In genomic region chr7:19360944-19361343, GRCm38 (mm10) we compare ENCODE assay signal across 8 mouse cellular contexts. TPM values are rescaled to one million over a fixed set of nuclear protein-coding genes. Genes with fewer than 3 reads are reported as not detected.
DNase-seq lines count a peak whose midpoint lies in the region; ATAC-seq and TF ChIP-seq lines count a peak whose summit lies in the region.

No protein-coding gene starts in this region.

- H3K9me3 ChIP-seq in forebrain, postnatal 0 days (ENCODE audit: low read length), result no peaks in the 10 kb centered on the region
- H3K9me3 ChIP-seq in lung, embryonic 14.5 days (ENCODE audit: low read depth, low read length), result no peaks in the 10 kb centered on the region

- no peaks in the 10 kb centered on the region for H3K27me3 ChIP-seq in cerebellum, adult 2 months (ENCODE audit: control insufficient read depth, insufficient read depth, low read length)
- H3K27me3 ChIP-seq in forebrain, postnatal 0 days (ENCODE audit: insufficient read depth, low read length), result no peaks in the 10 kb centered on the region
- H3K27me3 ChIP-seq in lung, embryonic 14.5 days (ENCODE audit: insufficient read depth, low read length), result no peaks in the 10 kb centered on the region

- H3K4me2 ChIP-seq in forebrain, postnatal 0 days (ENCODE audit: low read depth), result peak overlapping the region; percentile 95
- H3K4me2 ChIP-seq in lung, embryonic 14.5 days, result peak overlapping the region; percentile 94

- WGBS in cerebellum, adult 2 months, result under 1% methylated on average over 27 of the region's 27 CpGs
- WGBS in forebrain, postnatal 0 days, result 1% methylated on average over 27 of the region's 27 CpGs
- under 1% methylated on average over 27 of the region's 27 CpGs for WGBS in lung, embryonic 14.5 days

- H3K4me3 ChIP-seq in cerebellum, adult 2 months (replicated peaks; ENCODE audit: insufficient read depth, low read depth, low read length), result peak overlapping the region; percentile 96
- peak overlapping the region; percentile 65 for H3K4me3 ChIP-seq in forebrain, postnatal 0 days (ENCODE audit: low read depth, low read length)
- peak overlapping the region; percentile 64 for H3K4me3 ChIP-seq in lung, embryonic 14.5 days (ENCODE audit: low read depth, low read length)

- H3K9ac ChIP-seq in forebrain, postnatal 0 days, result peak overlapping the region; percentile 26
- H3K9ac ChIP-seq in lung, embryonic 14.5 days, result peak overlapping the region; percentile 61

- TF ChIP-seq CTCF in cerebellum, adult 2 months (IDR thresholded peaks at IDR 0.05; ENCODE audit: borderline replicate concordance, insufficient read depth, low read depth, low read length), result no peak
- TF ChIP-seq CTCF in forebrain, postnatal 0 days (IDR thresholded peaks at IDR 0.05; ENCODE audit: low read depth), result no peak
- no peak for TF ChIP-seq CTCF in lung, embryonic 14.5 days (IDR thresholded peaks at IDR 0.05; ENCODE audit: low read depth)

- 0 out of 2 replicates have a peak, but pooled peaks cover 5% of the 10 kb centered on the region for H3K4me1 ChIP-seq in cerebellum, adult 2 months (ENCODE audit: control insufficient read depth, insufficient read depth, low read length)
- no peaks in the 10 kb centered on the region; the same call in 1 of the 2 replicates for H3K4me1 ChIP-seq in forebrain, postnatal 0 days (ENCODE audit: insufficient read depth)
- H3K4me1 ChIP-seq in lung, embryonic 14.5 days (ENCODE audit: insufficient read depth), result peaks cover 8% of the 10 kb centered on the region; the same call in 1 of the 2 replicates

- peaks cover 9% of the 10 kb centered on the region; the same call in 1 of the 2 replicates for H3K36me3 ChIP-seq in forebrain, postnatal 0 days (ENCODE audit: insufficient read depth)
- H3K36me3 ChIP-seq in lung, embryonic 14.5 days (ENCODE audit: insufficient read depth), result peaks cover 20% of the 10 kb centered on the region

- peak; percentile 33; the same call in 1 of the 2 replicates for TF ChIP-seq POLR2A in cerebellum, adult 2 months (IDR thresholded peaks at IDR 0.05; ENCODE audit: borderline replicate concordance, insufficient read depth, low read length)

- peak; percentile 70 for ATAC-seq in forebrain, postnatal 0 days
- ATAC-seq in lung, embryonic 14.5 days (ENCODE audit: insufficient read depth), result peak; percentile 76
- peak; percentile 40 for ATAC-seq in neutrophil, adult 5-6 weeks (ENCODE audit: extremely low read depth, insufficient number of reproducible peaks, low FRiP score, poor library complexity, severe bottlenecking)

- H3K27ac ChIP-seq in cerebellum, adult 2 months (ENCODE audit: insufficient read depth, low read length), result peak overlapping the region; percentile 32; the same call in 1 of the 2 replicates
- peak overlapping the region; percentile 42; the same call in 1 of the 2 replicates for H3K27ac ChIP-seq in forebrain, postnatal 0 days (ENCODE audit: low read depth, low read length)
- peak overlapping the region; percentile 61; the same call in 1 of the 2 replicates for H3K27ac ChIP-seq in lung, embryonic 14.5 days (ENCODE audit: low read depth)

- peak; percentile 86 for DNase-seq in MEL-GATA-1-ER (ENCODE audit: extremely low read depth, low read depth)
- peak; percentile 91 to 95 for DNase-seq in cerebellum, adult 2 months
- peak; percentile 88 for DNase-seq in forebrain, postnatal 0 days
- peak; percentile 93 for DNase-seq in heart, postnatal 4 days
- peak; percentile 85 to 89 for DNase-seq in layer of hippocampus, adult 8-10 months (ENCODE audit: low spot score in 2 of 2)
- DNase-seq in lung, embryonic 14.5 days, result peak; percentile 95
- DNase-seq in thymus, postnatal 0 days (ENCODE audit: low spot score), result peak; percentile 66

RNA-seq across cellular contexts. Expression of gene Ppp1r13l, which starts 1.4 kb away (rescaled TPM):
- polyA plus RNA-seq in cerebellum, adult 2 months (2012; rRNA removed), result 4.1 and 4.8 TPM in 2 replicates
- 0.76 and 1.2 TPM in 2 replicates for total RNA-seq in forebrain, postnatal 0 days (2014; rRNA removed)
- polyA plus RNA-seq in forebrain, postnatal 0 days (2015; fragmentation: Nextera tagmentation; extraction: Ambion mirVana), result 2.0 and 2.1 TPM in 2 replicates
- total RNA-seq in heart, postnatal 4 days (2021), result 10 to 100 TPM; 39.0 to 47.2 TPM
- 1 to 10 TPM; 5.7 to 9.2 (median 8.1) TPM for total RNA-seq in layer of hippocampus, adult 8-10 months (2022)
- polyA plus RNA-seq in lung, embryonic 14.5 days (2014; fragmentation: Nextera tagmentation; extraction: Ambion mirVana), result 5.4 and 7.9 TPM in 2 replicates
- 0.12 and 0.37 TPM in 2 replicates for total RNA-seq in neutrophil, adult 5-6 weeks (2017)
- 2.2 and 2.4 TPM in 2 replicates for polyA plus RNA-seq in thymus, postnatal 0 days (2015; fragmentation: Nextera tagmentation; extraction: Ambion mirVana)

RNA-seq across cellular contexts. Expression of gene Cd3eap, which starts 1.7 kb away (rescaled TPM):
- 12.6 and 12.7 TPM in 2 replicates for polyA plus RNA-seq in cerebellum, adult 2 months (2012; rRNA removed)
- total RNA-seq in forebrain, postnatal 0 days (2014; rRNA removed), result 12.1 and 15.5 TPM in 2 replicates
- 19.4 and 21.6 TPM in 2 replicates for polyA plus RNA-seq in forebrain, postnatal 0 days (2015; fragmentation: Nextera tagmentation; extraction: Ambion mirVana)
- total RNA-seq in heart, postnatal 4 days (2021), result 1 to 10 TPM; 9.0 to 9.5 TPM
- 10 to 100 TPM; 18.3 to 20.2 (median 19.0) TPM for total RNA-seq in layer of hippocampus, adult 8-10 months (2022)
- 21.3 and 24.2 TPM in 2 replicates for polyA plus RNA-seq in lung, embryonic 14.5 days (2014; fragmentation: Nextera tagmentation; extraction: Ambion mirVana)
- 7.1 and 7.3 TPM in 2 replicates for total RNA-seq in neutrophil, adult 5-6 weeks (2017)
- 15.8 and 18.7 TPM in 2 replicates for polyA plus RNA-seq in thymus, postnatal 0 days (2015; fragmentation: Nextera tagmentation; extraction: Ambion mirVana)

RNA-seq across cellular contexts. Expression of gene Ercc1, which starts 16.4 kb away (rescaled TPM):
- polyA plus RNA-seq in cerebellum, adult 2 months (2012; rRNA removed), result 52.2 and 53.9 TPM in 2 replicates
- 56.6 and 73.6 TPM in 2 replicates for total RNA-seq in forebrain, postnatal 0 days (2014; rRNA removed)
- polyA plus RNA-seq in forebrain, postnatal 0 days (2015; fragmentation: Nextera tagmentation; extraction: Ambion mirVana), result 80.5 and 81.0 TPM in 2 replicates
- total RNA-seq in heart, postnatal 4 days (2021), result 10 to 100 TPM; 42.4 to 43.5 TPM
- 10 to 100 TPM; 41.9 to 47.8 (median 43.2) TPM for total RNA-seq in layer of hippocampus, adult 8-10 months (2022)
- 88.6 and 90.5 TPM in 2 replicates for polyA plus RNA-seq in lung, embryonic 14.5 days (2014; fragmentation: Nextera tagmentation; extraction: Ambion mirVana)
- 19.6 and 28.2 TPM in 2 replicates for total RNA-seq in neutrophil, adult 5-6 weeks (2017)
- 59.6 and 67.1 TPM in 2 replicates for polyA plus RNA-seq in thymus, postnatal 0 days (2015; fragmentation: Nextera tagmentation; extraction: Ambion mirVana)

RNA-seq across cellular contexts. Expression of gene Ercc2, which starts 20.9 kb away (rescaled TPM):
- 45.0 and 46.3 TPM in 2 replicates for polyA plus RNA-seq in cerebellum, adult 2 months (2012; rRNA removed)
- 47.7 and 58.2 TPM in 2 replicates for total RNA-seq in forebrain, postnatal 0 days (2014; rRNA removed)
- 17.9 and 21.8 TPM in 2 replicates for polyA plus RNA-seq in forebrain, postnatal 0 days (2015; fragmentation: Nextera tagmentation; extraction: Ambion mirVana)
- total RNA-seq in heart, postnatal 4 days (2021), result 10 to 100 TPM; 13.8 to 18.6 TPM
- 10 to 100 TPM; 36.0 to 41.5 (median 37.7) TPM for total RNA-seq in layer of hippocampus, adult 8-10 months (2022)
- 11.4 and 12.1 TPM in 2 replicates for polyA plus RNA-seq in lung, embryonic 14.5 days (2014; fragmentation: Nextera tagmentation; extraction: Ambion mirVana)
- 27.4 and 30.1 TPM in 2 replicates for total RNA-seq in neutrophil, adult 5-6 weeks (2017)
- polyA plus RNA-seq in thymus, postnatal 0 days (2015; fragmentation: Nextera tagmentation; extraction: Ambion mirVana), result 14.3 and 15.1 TPM in 2 replicates

RNA-seq across cellular contexts. Expression of gene Klc3, which starts 43.0 kb away (rescaled TPM):
- polyA plus RNA-seq in cerebellum, adult 2 months (2012; rRNA removed), result 1.7 and 2.1 TPM in 2 replicates
- 2.2 and 3.0 TPM in 2 replicates for total RNA-seq in forebrain, postnatal 0 days (2014; rRNA removed)
- polyA plus RNA-seq in forebrain, postnatal 0 days (2015; fragmentation: Nextera tagmentation; extraction: Ambion mirVana), result 2.1 and 2.9 TPM in 2 replicates
- under 1 TPM; 0.33 to 0.36 TPM for total RNA-seq in heart, postnatal 4 days (2021)
- total RNA-seq in layer of hippocampus, adult 8-10 months (2022), result 1 to 10 TPM; 3.7 to 8.4 (median 6.9) TPM
- 6.5 and 7.5 TPM in 2 replicates for polyA plus RNA-seq in lung, embryonic 14.5 days (2014; fragmentation: Nextera tagmentation; extraction: Ambion mirVana)
- total RNA-seq in neutrophil, adult 5-6 weeks (2017), result 0.81 TPM in 1 of 2 replicates, not detected in the other
- polyA plus RNA-seq in thymus, postnatal 0 days (2015; fragmentation: Nextera tagmentation; extraction: Ambion mirVana), result 35.3 and 38.4 TPM in 2 replicates

Comparison
In these comparisons a context has a peak if more than half of its experiments do, and no peak if none do; other contexts are left out.
1. Peak in every context shown above with its lines: DNase-seq, ATAC-seq, H3K4me3 ChIP-seq and H3K27ac ChIP-seq.